Mouse (Mus musculus) lung, embryonic 16.5 days (tissue): Measurements from ENCODE around the gene Pclaf. TPM values are rescaled to one million over a fixed set of nuclear protein-coding genes. Genes with fewer than 3 reads are reported as not detected.

ENCODE experiments used
- ATAC-seq: fragments of 200-750 bp; cut with Nextera tagmentation; 2 replicates; pipeline ENCODE4 v1.8.0; 2017; ENCODE audit warnings: low read depth, mild to moderate bottlenecking, moderate library complexity
- H3K27ac ChIP-seq: fragments of 300-500 bp; sonication (generic); 2 replicates; pipeline ENCODE4 v1.5.1; 2014; ENCODE audit warnings: mild to moderate bottlenecking, control low read depth, low read length
- H3K27me3 ChIP-seq: fragments of 300-500 bp; sonication (generic); 2 replicates; pipeline ENCODE4 v1.6.1; 2014; ENCODE audit warnings: low read depth, low read length, mixed read lengths; ENCODE audit not compliant: control insufficient read depth, insufficient read depth
- H3K36me3 ChIP-seq: fragments of 300-500 bp; sonication (generic); 2 replicates; pipeline ENCODE4 v1.6.1; 2014; ENCODE audit warnings: low read length; ENCODE audit not compliant: control insufficient read depth, insufficient read depth
- H3K4me1 ChIP-seq: fragments of 300-500 bp; sonication (generic); replicated peaks from 2 replicates; pipeline ENCODE4 v1.6.1; 2014; ENCODE audit warnings: low read length, mixed read lengths; ENCODE audit not compliant: control insufficient read depth, insufficient read depth
- H3K4me2 ChIP-seq: fragments of 300-500 bp; sonication (generic); 2 replicates; pipeline ENCODE4 v1.6.1; 2014; ENCODE audit warnings: low read depth, low read length, control low read depth
- H3K4me3 ChIP-seq: fragments of 300-500 bp; sonication (generic); 2 replicates; pipeline ENCODE4 v1.5.1; 2014; ENCODE audit warnings: mild to moderate bottlenecking, low read length, control low read depth
- H3K9ac ChIP-seq: fragments of 300-500 bp; sonication (generic); 2 replicates; pipeline ENCODE4 v1.6.1; 2014; ENCODE audit warnings: low read length, control low read depth
- H3K9me3 ChIP-seq: fragments of 300-500 bp; sonication (generic); 2 replicates; pipeline ENCODE4 v1.6.1; 2016; ENCODE audit warnings: low read length; ENCODE audit not compliant: control insufficient read depth
- WGBS: fragments of 180-500 bp; shearing (Covaris S2); extraction: QIAGEN DNeasy Blood & Tissue Kit; methylation state at CpG from one replicate; pipeline ENCODE4 v1.1.7; 2014; 5-methylcytosine and 5-hydroxymethylcytosine counted together
- polyA plus RNA-seq: library from polyadenylated mRNA; unstranded; fragments of >200 nt; fragmentation: Nextera tagmentation; extraction: Ambion mirVana; gene quantifications from 2 replicates; pipeline ENCODE4 v1.2.1, GENCODE M21; 2015

Gene Pclaf
- 205 and 216 TPM in 2 replicates for polyA plus RNA-seq

DNA sequence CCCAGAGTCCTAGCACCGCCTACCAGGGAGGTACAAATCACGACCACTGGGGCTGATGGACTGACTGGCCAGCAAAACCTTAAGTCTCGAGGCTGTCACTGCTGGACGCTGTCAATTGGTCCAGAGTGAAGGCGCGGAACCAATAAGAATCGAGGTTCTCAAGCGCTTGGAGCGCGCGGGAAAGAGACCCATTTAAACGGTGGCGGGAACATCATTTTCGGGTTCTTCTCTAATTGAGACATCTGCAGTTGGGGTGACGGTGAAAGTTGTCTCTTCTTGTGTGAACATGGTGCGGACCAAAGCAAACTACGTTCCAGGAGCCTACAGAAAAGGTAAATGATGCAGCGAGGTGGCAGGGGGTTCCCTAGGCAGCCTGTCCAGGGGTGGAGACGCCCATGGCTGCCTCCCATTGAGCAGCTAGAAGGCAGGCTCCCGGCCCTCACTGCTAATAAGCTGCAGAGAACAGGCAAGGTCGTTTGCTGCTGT lies at the start of gene Pclaf:
TSS of gene Pclaf (plus strand) at position 95 of the 486 bp plus-strand sequence.
- Histone ChIP-seq H3K27me3 (no peaks in the 10 kb centered on the region), H3K27ac (peak within 1 kb of the TSS; percentile 36), H3K36me3 (peaks cover 15% of the 10 kb centered on the region), H3K4me2 (peak within 1 kb of the TSS; percentile 82), H3K9me3 (no peaks in the 10 kb centered on the region), H3K4me3 (peak within 1 kb of the TSS; percentile 63), H3K4me1 (peaks cover 14% of the 10 kb centered on the region), H3K9ac (peak within 1 kb of the TSS; percentile 79)
- under 1% methylated on average over 21 of the region's 21 CpGs for WGBS
- peak; percentile 99 for ATAC-seq

GRCm38 (mm10) chr9:65844421-65845165 lies 45.4 kb upstream of the Pclaf start:
- no peak overlapping the region for H3K4me2 ChIP-seq
- no peaks in the 10 kb centered on the region for H3K9me3 ChIP-seq
- peaks cover 10% of the 10 kb centered on the region; the same call in 1 of the 2 replicates for H3K4me1 ChIP-seq
- H3K27me3 ChIP-seq: no peaks in the 10 kb centered on the region
- no peak overlapping the region for H3K4me3 ChIP-seq
- 63% methylated on average over 7 of the region's 7 CpGs for WGBS
- H3K27ac ChIP-seq: peak overlapping the region; percentile 60
- ATAC-seq: peak; percentile 73
- no peak overlapping the region for H3K9ac ChIP-seq
- H3K36me3 ChIP-seq: peaks cover 2% of the 10 kb centered on the region; the same call in 1 of the 2 replicates

DNA sequence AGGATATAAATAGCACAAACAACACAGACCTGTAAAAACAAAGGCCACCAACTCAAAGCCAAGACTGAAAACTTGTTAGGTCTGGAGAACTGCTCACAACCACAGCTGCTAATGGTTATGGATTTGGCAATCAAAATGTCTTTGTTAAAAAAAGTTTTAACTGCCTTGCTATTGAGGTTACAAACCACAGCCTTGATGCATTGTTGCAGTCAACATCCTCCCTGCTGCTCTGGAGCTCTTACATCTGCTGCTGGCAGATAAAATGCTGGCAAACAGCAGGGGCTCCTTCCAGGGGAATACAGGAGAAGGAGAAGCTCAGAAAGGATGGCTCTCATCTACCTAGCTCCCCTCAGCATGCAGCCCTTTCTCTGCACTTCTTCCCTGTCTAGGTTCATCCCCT lies 41.9 kb upstream of the Pclaf start:
- no peak overlapping the region for H3K4me3 ChIP-seq
- H3K27ac ChIP-seq: peak overlapping the region; percentile 15; the same call in 1 of the 2 replicates
- H3K4me1 ChIP-seq: peaks cover 10% of the 10 kb centered on the region; the same call in 1 of the 2 replicates
- H3K27me3 ChIP-seq: no peaks in the 10 kb centered on the region
- no peaks in the 10 kb centered on the region for H3K9me3 ChIP-seq
- no peak overlapping the region for H3K4me2 ChIP-seq
- H3K9ac ChIP-seq: no peak overlapping the region
- peaks cover 7% of the 10 kb centered on the region for H3K36me3 ChIP-seq
- peak; percentile 47; the same call in 1 of the 2 replicates for ATAC-seq

DNA sequence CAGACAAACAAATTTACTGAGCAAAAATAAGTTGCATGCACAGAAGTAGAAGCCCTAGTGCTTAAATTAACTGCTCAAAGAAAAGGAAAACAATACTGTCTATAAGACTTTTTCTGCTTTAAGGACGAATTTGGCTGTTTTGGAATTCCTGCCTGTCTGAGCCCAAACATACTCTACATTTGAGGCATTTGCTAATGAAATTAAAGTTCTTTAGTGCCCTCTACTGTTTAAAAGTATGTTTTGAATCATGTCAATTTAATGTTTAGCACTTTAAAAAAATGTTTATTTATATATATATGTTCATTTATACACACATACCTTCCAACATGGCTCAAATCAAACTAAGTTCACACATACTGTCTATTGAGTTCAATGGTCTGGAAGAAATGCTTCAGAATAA lies 39.8 kb upstream of the Pclaf start:
- Histone ChIP-seq H3K4me1 (0 out of 2 replicates have a peak, but pooled peaks cover 4% of the 10 kb centered on the region), H3K9me3 (no peaks in the 10 kb centered on the region), H3K4me2 (no peak overlapping the region), H3K36me3 (peaks cover 16% of the 10 kb centered on the region), H3K27me3 (no peaks in the 10 kb centered on the region), H3K27ac (no peak overlapping the region), H3K9ac (no peak overlapping the region), H3K4me3 (no peak overlapping the region)
- 4% methylated on average over 1 of the region's 1 CpGs for WGBS
- ATAC-seq: no peak

DNA sequence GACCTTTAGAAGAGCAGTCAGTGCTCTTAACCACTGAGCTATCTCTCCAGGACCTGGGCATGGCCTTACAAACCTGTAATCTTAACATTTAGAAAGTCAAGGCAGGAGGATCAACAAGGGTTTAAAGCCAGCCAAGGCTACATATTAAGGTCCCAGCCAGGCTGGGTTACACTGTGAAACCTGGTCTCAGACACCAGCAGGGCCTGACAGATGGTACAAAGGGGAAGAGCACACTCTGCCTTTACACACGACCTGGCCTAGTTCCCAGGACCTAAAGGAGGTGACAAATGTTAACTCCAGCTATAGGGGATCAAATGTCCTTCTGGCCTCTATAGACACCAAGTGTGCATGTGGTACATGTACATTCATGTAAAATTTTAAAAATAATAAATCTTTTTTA lies 30.4 kb upstream of the Pclaf start:
- Histone ChIP-seq H3K4me3 (no peak overlapping the region), H3K36me3 (peaks cover 23% of the 10 kb centered on the region), H3K9me3 (no peaks in the 10 kb centered on the region), H3K4me1 (no peaks in the 10 kb centered on the region), H3K9ac (no peak overlapping the region), H3K27me3 (no peaks in the 10 kb centered on the region), H3K4me2 (no peak overlapping the region), H3K27ac (no peak overlapping the region)
- ATAC-seq: no peak
- 60% methylated on average over 1 of the region's 1 CpGs for WGBS

- 0% methylated on average over 37 of the region's 37 CpGs for WGBS
- peak overlapping the region; percentile 84 for H3K4me2 ChIP-seq
- ATAC-seq: peak; percentile 99
- H3K4me3 ChIP-seq: peak overlapping the region; percentile 87
- peak overlapping the region; percentile 84 for H3K9ac ChIP-seq
- peaks cover 6% of the 10 kb centered on the region; the same call in 1 of the 2 replicates for H3K4me1 ChIP-seq
- H3K27me3 ChIP-seq: no peaks in the 10 kb centered on the region
- H3K9me3 ChIP-seq: no peaks in the 10 kb centered on the region
- peak overlapping the region; percentile 86 for H3K27ac ChIP-seq
- H3K36me3 ChIP-seq: peaks cover 3% of the 10 kb centered on the region; the same call in 1 of the 2 replicates
These were observed 5.3 kb upstream of the Pclaf start for GRCm38 (mm10) chr9:65884564-65885315.

GRCm38 (mm10) chr9:65891126-65891525 lies 1.1 kb downstream of the Pclaf start:
- peak overlapping the region; percentile 82 for H3K4me2 ChIP-seq
- H3K4me1 ChIP-seq: peaks cover 10% of the 10 kb centered on the region
- H3K4me3 ChIP-seq: peak overlapping the region; percentile 63
- H3K27me3 ChIP-seq: no peaks in the 10 kb centered on the region
- no peaks in the 10 kb centered on the region for H3K9me3 ChIP-seq
- WGBS: 2% methylated on average over 5 of the region's 5 CpGs
- H3K9ac ChIP-seq: peak overlapping the region; percentile 79
- peaks cover 18% of the 10 kb centered on the region for H3K36me3 ChIP-seq
- no peak overlapping the region; the same call in 1 of the 2 replicates for H3K27ac ChIP-seq
- no peak for ATAC-seq

GRCm38 (mm10) chr9:65896977-65897376 lies 6.9 kb downstream of the Pclaf start:
- Histone ChIP-seq H3K4me2 (no peak overlapping the region), H3K9me3 (no peaks in the 10 kb centered on the region), H3K9ac (no peak overlapping the region), H3K27ac (no peak overlapping the region), H3K4me3 (no peak overlapping the region), H3K4me1 (no peaks in the 10 kb centered on the region; the same call in 1 of the 2 replicates), H3K36me3 (peaks cover 28% of the 10 kb centered on the region), H3K27me3 (no peaks in the 10 kb centered on the region)
- 92% methylated on average over 2 of the region's 2 CpGs for WGBS
- ATAC-seq: no peak

GRCm38 (mm10) chr9:65902879-65903278 lies 12.8 kb downstream of the Pclaf start:
- H3K4me3 ChIP-seq: no peak overlapping the region
- H3K9me3 ChIP-seq: no peaks in the 10 kb centered on the region
- H3K27me3 ChIP-seq: no peaks in the 10 kb centered on the region
- WGBS: 95% methylated on average over 3 of the region's 3 CpGs
- peaks cover 16% of the 10 kb centered on the region for H3K36me3 ChIP-seq
- no peak overlapping the region for H3K4me2 ChIP-seq
- H3K27ac ChIP-seq: no peak overlapping the region
- ATAC-seq: no peak
- H3K9ac ChIP-seq: no peak overlapping the region
- peaks cover 4% of the 10 kb centered on the region; the same call in 1 of the 2 replicates for H3K4me1 ChIP-seq
